Mouse (Mus musculus): Measurements from ENCODE around the gene Afap1l2.

Gene Afap1l2

GRCm38 (mm10) chr19:57007781-57008710, at the start of gene Afap1l2:
TSS of gene Afap1l2 (minus strand) at chr19:57008228.
- peak; percentile 85 for DNase-seq

DNA sequence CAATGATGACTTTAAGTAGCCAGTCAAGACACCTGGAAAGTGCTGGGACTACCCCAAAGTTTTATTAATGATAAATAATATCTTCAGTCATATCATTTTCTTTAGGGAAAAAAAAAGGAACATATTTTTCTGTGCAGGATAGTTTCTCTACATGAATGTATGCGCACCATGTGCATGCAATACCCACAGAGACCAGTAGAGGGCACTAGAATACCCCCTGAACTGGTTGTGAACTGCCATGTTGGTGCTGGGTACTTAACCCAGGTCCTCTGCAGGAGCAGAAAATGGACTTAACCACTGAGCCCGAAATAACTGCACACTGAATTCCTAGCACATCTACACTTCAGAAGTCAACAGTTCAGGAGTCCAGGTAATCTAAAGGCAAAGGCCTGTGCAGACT, 49.5 kb upstream of the Afap1l2 start:
- DNase-seq = no peak

GRCm38 (mm10) chr19:57055215-57056120, 47.4 kb upstream of the Afap1l2 start:
- no peak for DNase-seq

- no peak for DNase-seq
Observed at GRCm38 (mm10) chr19:57052959-57053358, 44.9 kb upstream of the Afap1l2 start.

GRCm38 (mm10) chr19:57052016-57052415, 44.0 kb upstream of the Afap1l2 start:
- no peak for DNase-seq

GRCm38 (mm10) chr19:57049592-57050090, 41.6 kb upstream of the Afap1l2 start:
- no peak for DNase-seq

- DNase-seq = peak; percentile 76
Observed at GRCm38 (mm10) chr19:57047671-57048320, 39.8 kb upstream of the Afap1l2 start.

GRCm38 (mm10) chr19:57039258-57039657, 31.2 kb upstream of the Afap1l2 start:
- DNase-seq = peak; percentile 28

GRCm38 (mm10) chr19:57036860-57037259, 28.8 kb upstream of the Afap1l2 start:
- no peak for DNase-seq

- DNase-seq = peak; percentile 80
Observed at GRCm38 (mm10) chr19:57031582-57031981, 23.6 kb upstream of the Afap1l2 start.

DNA sequence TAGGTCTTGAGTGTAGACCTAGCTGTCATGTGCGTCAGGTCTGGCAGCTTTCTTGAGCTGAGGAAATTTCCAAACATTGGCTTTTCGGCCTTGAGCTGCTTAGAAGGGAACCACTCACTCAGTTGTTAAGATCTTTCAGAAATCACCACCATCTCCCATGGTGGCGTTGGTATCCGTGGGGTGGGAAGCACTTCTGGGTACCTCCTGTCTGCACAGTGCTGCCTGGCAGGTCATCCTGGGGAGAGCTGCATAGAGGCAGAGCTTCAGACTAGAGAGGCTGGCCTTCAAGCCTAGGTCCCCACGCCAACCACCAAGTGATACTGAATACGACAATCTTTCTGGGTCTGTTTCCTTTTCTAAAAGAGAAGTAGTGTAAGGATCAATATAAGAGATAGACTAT, 21.4 kb upstream of the Afap1l2 start:
- DNase-seq = no peak

DNA sequence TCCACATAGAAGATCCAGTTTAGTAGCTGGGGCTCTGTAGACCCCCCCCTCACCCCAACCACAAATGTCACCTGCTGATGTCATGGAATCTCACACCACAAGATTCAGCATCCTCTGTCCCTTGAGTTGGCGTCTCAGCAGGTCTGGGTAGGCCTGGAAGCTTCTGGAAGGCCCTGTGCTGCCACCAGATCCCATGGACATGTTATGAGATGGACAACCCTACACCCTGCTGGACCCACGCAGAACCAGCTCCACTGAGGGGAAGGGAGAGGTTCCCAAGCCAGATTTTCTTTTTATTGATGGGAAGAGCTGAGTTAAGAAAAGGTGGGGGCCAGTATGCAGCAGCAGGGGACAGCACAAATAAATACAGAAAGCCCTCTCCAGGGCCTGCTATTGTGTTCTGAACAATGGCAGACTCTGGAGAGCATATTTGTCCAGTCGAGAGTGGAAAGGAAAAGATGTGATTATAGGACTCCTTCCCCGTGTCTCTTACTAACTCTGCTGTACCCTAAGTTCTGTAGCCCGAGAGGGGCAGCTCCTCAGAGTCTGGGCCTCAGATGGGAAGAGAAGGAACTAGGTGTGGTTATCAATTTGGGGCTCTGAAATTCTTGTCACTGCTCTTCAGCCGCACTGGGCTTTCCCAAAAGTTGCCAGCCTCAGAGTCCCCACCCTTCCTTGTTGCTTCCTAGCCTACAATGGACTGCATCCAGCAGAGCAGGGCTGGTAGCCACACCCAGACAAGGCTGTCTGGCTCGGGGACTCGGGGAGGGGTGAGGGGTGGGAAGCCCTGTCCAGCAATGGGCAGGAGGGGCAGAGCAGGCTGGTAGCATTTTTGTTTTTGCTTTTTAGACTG, 20.5 kb upstream of the Afap1l2 start:
- DNase-seq = no peak

- DNase-seq = no peak
Observed at GRCm38 (mm10) chr19:57026501-57026900, 18.5 kb upstream of the Afap1l2 start.

GRCm38 (mm10) chr19:57017785-57018179, 9.8 kb upstream of the Afap1l2 start:
- no peak for DNase-seq

GRCm38 (mm10) chr19:57016995-57017784, 9.2 kb upstream of the Afap1l2 start:
- peak; percentile 44 for DNase-seq

- no peak for DNase-seq
Observed at GRCm38 (mm10) chr19:57014808-57015207, 6.8 kb upstream of the Afap1l2 start.

DNA sequence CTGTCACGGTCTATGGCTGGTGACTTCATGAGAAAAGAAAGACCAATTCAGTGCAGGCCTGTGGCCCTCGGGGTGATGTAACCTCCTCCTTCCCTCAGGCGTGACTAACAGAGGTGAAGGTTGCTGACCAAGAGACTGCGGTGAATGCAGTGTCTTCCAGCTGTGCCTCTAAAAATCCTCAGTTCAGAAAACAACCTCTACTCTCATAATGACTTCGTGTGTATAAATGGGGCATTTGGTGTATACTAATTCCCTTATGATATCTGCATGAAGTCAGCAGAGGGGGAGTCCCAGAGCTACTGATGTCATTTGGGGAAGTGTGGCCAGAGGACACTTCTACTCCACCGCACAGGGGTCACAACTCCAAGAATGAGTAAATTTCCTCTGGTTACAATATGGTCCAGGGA, 5.2 kb upstream of the Afap1l2 start:
- DNase-seq = peak; percentile 82

DNA sequence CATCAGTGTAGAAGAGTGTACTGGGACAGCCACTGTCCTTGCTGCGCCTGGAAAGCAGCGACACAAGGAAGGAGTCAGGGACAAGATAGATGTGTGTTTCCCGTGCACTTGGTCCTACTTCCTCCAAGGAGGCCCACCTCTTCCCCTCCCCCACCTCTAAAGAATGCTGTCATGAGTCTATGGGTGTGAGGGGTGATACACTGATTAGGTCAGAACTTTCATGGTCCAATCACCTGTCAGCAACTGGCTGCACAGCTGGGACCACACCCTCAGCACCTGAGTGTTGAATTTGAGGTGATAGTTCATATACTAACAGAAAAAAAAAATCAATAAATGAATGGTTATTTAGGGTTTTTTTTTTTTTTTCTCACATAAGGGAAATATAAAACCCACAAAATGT, 4.0 kb upstream of the Afap1l2 start:
- no peak for DNase-seq

GRCm38 (mm10) chr19:57010064-57010463, 2.0 kb upstream of the Afap1l2 start:
- DNase-seq = no peak

GRCm38 (mm10) chr19:57009653-57010052, 1.6 kb upstream of the Afap1l2 start:
- DNase-seq = no peak

- DNase-seq = peak; percentile 85
Observed at GRCm38 (mm10) chr19:57007291-57007690, 737 bp downstream of the Afap1l2 start.

All from kidney, adult 9 months (tissue).